Mouse (Mus musculus): ENCODE measurements around the gene Olfr906. TPM values are rescaled to one million over a fixed set of nuclear protein-coding genes. Genes with fewer than 3 reads are reported as not detected.

Olfr906 gene
- polyA plus RNA-seq (2015; fragmentation: Nextera tagmentation; extraction: Ambion mirVana), result not detected in 2 replicates

GRCm38 (mm10) chr9:38486785-38487184 lies at the start of gene Olfr906:
Gene Olfr906 (plus strand): TSS chr9:38487085.
- Histone ChIP-seq H3K9me3 (no peaks in the 10 kb centered on the region), H3K27ac (no peak within 1 kb of the TSS), H3K4me2 (no peak within 1 kb of the TSS), H3K27me3 (no peaks in the 10 kb centered on the region), H3K9ac (no peak within 1 kb of the TSS), H3K4me3 (no peak within 1 kb of the TSS), H3K4me1 (no peaks in the 10 kb centered on the region), H3K36me3 (no peaks in the 10 kb centered on the region)
- ATAC-seq (ENCODE audit: insufficient number of reproducible peaks, low FRiP score, low TSS enrichment, low read depth), result no peak
- WGBS, result 84% methylated on average over 3 of the region's 3 CpGs

GRCm38 (mm10) chr9:38447352-38447751 lies 39.5 kb upstream of the Olfr906 start, which contains the start of gene Olfr902:
Gene Olfr902 (plus strand): TSS chr9:38447652.
- no peak for ATAC-seq (ENCODE audit: insufficient number of reproducible peaks, low FRiP score, low TSS enrichment, low read depth)
- no peak within 1 kb of the TSS for H3K4me2 ChIP-seq
- H3K9me3 ChIP-seq, result no peaks in the 10 kb centered on the region
- H3K36me3 ChIP-seq, result no peaks in the 10 kb centered on the region
- H3K27me3 ChIP-seq, result no peaks in the 10 kb centered on the region
- H3K27ac ChIP-seq, result no peak within 1 kb of the TSS
- H3K4me1 ChIP-seq, result no peaks in the 10 kb centered on the region
- 87% methylated on average over 5 of the region's 5 CpGs for WGBS
- H3K9ac ChIP-seq, result no peak within 1 kb of the TSS
- no peak within 1 kb of the TSS for H3K4me3 ChIP-seq

- Histone ChIP-seq H3K4me1 (no peaks in the 10 kb centered on the region), H3K27me3 (no peaks in the 10 kb centered on the region), H3K9ac (no peak within 1 kb of the TSS), H3K4me3 (no peak within 1 kb of the TSS), H3K4me2 (no peak within 1 kb of the TSS), H3K36me3 (no peaks in the 10 kb centered on the region), H3K9me3 (no peaks in the 10 kb centered on the region), H3K27ac (no peak within 1 kb of the TSS)
- ATAC-seq (ENCODE audit: insufficient number of reproducible peaks, low FRiP score, low TSS enrichment, low read depth), result no peak
Measured at GRCm38 (mm10) chr9:38462844-38463243, 24.0 kb upstream of the Olfr906 start, which contains the start of gene Olfr904. Gene Olfr904 (plus strand): TSS chr9:38463144.

GRCm38 (mm10) chr9:38470807-38471206 lies 16.1 kb upstream of the Olfr906 start, which contains the start of gene Olfr905:
Gene Olfr905 (plus strand): TSS chr9:38471107.
- Histone ChIP-seq H3K9me3 (no peaks in the 10 kb centered on the region), H3K4me2 (no peak within 1 kb of the TSS), H3K27ac (no peak within 1 kb of the TSS), H3K9ac (no peak within 1 kb of the TSS), H3K4me1 (no peaks in the 10 kb centered on the region), H3K4me3 (no peak within 1 kb of the TSS), H3K27me3 (no peaks in the 10 kb centered on the region), H3K36me3 (no peaks in the 10 kb centered on the region)
- no peak for ATAC-seq (ENCODE audit: insufficient number of reproducible peaks, low FRiP score, low TSS enrichment, low read depth)

GRCm38 (mm10) chr9:38495501-38495900 lies 8.6 kb downstream of the Olfr906 start, which contains the start of gene Olfr907:
Gene Olfr907 (plus strand): TSS chr9:38495801.
- H3K4me3 ChIP-seq, result no peak within 1 kb of the TSS
- no peaks in the 10 kb centered on the region for H3K27me3 ChIP-seq
- H3K4me2 ChIP-seq, result no peak within 1 kb of the TSS
- no peaks in the 10 kb centered on the region for H3K4me1 ChIP-seq
- no peaks in the 10 kb centered on the region for H3K9me3 ChIP-seq
- no peak within 1 kb of the TSS for H3K27ac ChIP-seq
- WGBS, result 73% methylated on average over 2 of the region's 2 CpGs
- no peak within 1 kb of the TSS for H3K9ac ChIP-seq
- no peaks in the 10 kb centered on the region for H3K36me3 ChIP-seq
- no peak for ATAC-seq (ENCODE audit: insufficient number of reproducible peaks, low FRiP score, low TSS enrichment, low read depth)

- Histone ChIP-seq H3K36me3 (no peaks in the 10 kb centered on the region), H3K4me2 (no peak overlapping the region), H3K9me3 (no peaks in the 10 kb centered on the region), H3K4me1 (no peaks in the 10 kb centered on the region), H3K27me3 (no peaks in the 10 kb centered on the region), H3K27ac (no peak overlapping the region), H3K9ac (no peak overlapping the region), H3K4me3 (no peak overlapping the region)
- WGBS, result 69% methylated on average over 2 of the region's 2 CpGs
- no peak for ATAC-seq (ENCODE audit: insufficient number of reproducible peaks, low FRiP score, low TSS enrichment, low read depth)
Measured at GRCm38 (mm10) chr9:38512353-38512752, 25.5 kb downstream of the Olfr906 start.

- Histone ChIP-seq H3K4me1 (no peaks in the 10 kb centered on the region), H3K36me3 (no peaks in the 10 kb centered on the region), H3K27ac (no peak within 1 kb of the TSS), H3K4me2 (no peak within 1 kb of the TSS), H3K27me3 (no peaks in the 10 kb centered on the region), H3K9ac (no peak within 1 kb of the TSS), H3K9me3 (no peaks in the 10 kb centered on the region), H3K4me3 (no peak within 1 kb of the TSS)
- no peak for ATAC-seq (ENCODE audit: insufficient number of reproducible peaks, low FRiP score, low TSS enrichment, low read depth)
- 53% methylated on average over 1 of the region's 1 CpGs for WGBS
Measured at GRCm38 (mm10) chr9:38521280-38521679, 34.4 kb downstream of the Olfr906 start, which contains the start of gene Olfr911-ps1. Gene Olfr911-ps1 (plus strand): TSS chr9:38521580.

- Histone ChIP-seq H3K4me1 (no peaks in the 10 kb centered on the region), H3K4me2 (no peak within 1 kb of the TSS), H3K9ac (no peak within 1 kb of the TSS), H3K36me3 (no peaks in the 10 kb centered on the region), H3K27me3 (no peaks in the 10 kb centered on the region), H3K27ac (no peak within 1 kb of the TSS), H3K4me3 (no peak within 1 kb of the TSS), H3K9me3 (no peaks in the 10 kb centered on the region)
- no peak for ATAC-seq (ENCODE audit: insufficient number of reproducible peaks, low FRiP score, low TSS enrichment, low read depth)
- WGBS, result 86% methylated on average over 2 of the region's 2 CpGs
Measured at GRCm38 (mm10) chr9:38537549-38537948, 50.7 kb downstream of the Olfr906 start, which contains the start of gene Olfr910. Gene Olfr910 (plus strand): TSS chr9:38537849.

Other genes with a start within 250 kb of the Olfr906 start
- not detected in 2 replicates for gene Olfr143, start 234.3 kb upstream of the Olfr906 start, polyA plus RNA-seq (2015; fragmentation: Nextera tagmentation; extraction: Ambion mirVana)
- not detected in 2 replicates for gene Olfr895, start 219.2 kb upstream of the Olfr906 start, polyA plus RNA-seq (2015; fragmentation: Nextera tagmentation; extraction: Ambion mirVana)
- not detected in 2 replicates for gene Olfr896-ps1, start 196.0 kb upstream of the Olfr906 start, polyA plus RNA-seq (2015; fragmentation: Nextera tagmentation; extraction: Ambion mirVana)
- not detected in 2 replicates for gene Olfr25, start 158.0 kb upstream of the Olfr906 start, polyA plus RNA-seq (2015; fragmentation: Nextera tagmentation; extraction: Ambion mirVana)
- not detected in 2 replicates for gene Olfr898, start 138.7 kb upstream of the Olfr906 start, polyA plus RNA-seq (2015; fragmentation: Nextera tagmentation; extraction: Ambion mirVana)
- gene Olfr250, start 120.2 kb upstream of the Olfr906 start, polyA plus RNA-seq (2015; fragmentation: Nextera tagmentation; extraction: Ambion mirVana), result not detected in 2 replicates
- not detected in 2 replicates for gene Olfr251, start 110.0 kb upstream of the Olfr906 start, polyA plus RNA-seq (2015; fragmentation: Nextera tagmentation; extraction: Ambion mirVana)
- gene Olfr147, start 85.4 kb upstream of the Olfr906 start, polyA plus RNA-seq (2015; fragmentation: Nextera tagmentation; extraction: Ambion mirVana), result not detected in 2 replicates
- not detected in 2 replicates for gene Olfr901, start 57.6 kb upstream of the Olfr906 start, polyA plus RNA-seq (2015; fragmentation: Nextera tagmentation; extraction: Ambion mirVana)
- not detected in 2 replicates for gene Olfr902, start 39.4 kb upstream of the Olfr906 start, polyA plus RNA-seq (2015; fragmentation: Nextera tagmentation; extraction: Ambion mirVana)
- gene Olfr904, start 23.9 kb upstream of the Olfr906 start, polyA plus RNA-seq (2015; fragmentation: Nextera tagmentation; extraction: Ambion mirVana), result not detected in 2 replicates
- gene Olfr905, start 16.0 kb upstream of the Olfr906 start, polyA plus RNA-seq (2015; fragmentation: Nextera tagmentation; extraction: Ambion mirVana), result not detected in 2 replicates
- gene Olfr907, start 8.7 kb downstream of the Olfr906 start, polyA plus RNA-seq (2015; fragmentation: Nextera tagmentation; extraction: Ambion mirVana), result not detected in 2 replicates
- gene Olfr911-ps1, start 34.5 kb downstream of the Olfr906 start, polyA plus RNA-seq (2015; fragmentation: Nextera tagmentation; extraction: Ambion mirVana), result not detected in 2 replicates
- not detected in 2 replicates for gene Olfr910, start 50.8 kb downstream of the Olfr906 start, polyA plus RNA-seq (2015; fragmentation: Nextera tagmentation; extraction: Ambion mirVana)
- gene Olfr912, start 93.1 kb downstream of the Olfr906 start, polyA plus RNA-seq (2015; fragmentation: Nextera tagmentation; extraction: Ambion mirVana), result not detected in 2 replicates
- not detected in 2 replicates for gene Olfr913, start 105.7 kb downstream of the Olfr906 start, polyA plus RNA-seq (2015; fragmentation: Nextera tagmentation; extraction: Ambion mirVana)
- not detected in 2 replicates for gene Olfr914, start 118.0 kb downstream of the Olfr906 start, polyA plus RNA-seq (2015; fragmentation: Nextera tagmentation; extraction: Ambion mirVana)
- not detected in 2 replicates for gene Olfr916, start 172.8 kb downstream of the Olfr906 start, polyA plus RNA-seq (2015; fragmentation: Nextera tagmentation; extraction: Ambion mirVana)
- not detected in 2 replicates for gene Olfr917, start 178.8 kb downstream of the Olfr906 start, polyA plus RNA-seq (2015; fragmentation: Nextera tagmentation; extraction: Ambion mirVana)
- gene Olfr918, start 187.5 kb downstream of the Olfr906 start, polyA plus RNA-seq (2015; fragmentation: Nextera tagmentation; extraction: Ambion mirVana), result not detected in 2 replicates
- not detected in 2 replicates for gene Olfr919, start 216.6 kb downstream of the Olfr906 start, polyA plus RNA-seq (2015; fragmentation: Nextera tagmentation; extraction: Ambion mirVana)
- gene Vwa5a, start 231.2 kb downstream of the Olfr906 start, polyA plus RNA-seq (2015; fragmentation: Nextera tagmentation; extraction: Ambion mirVana), result 29.6 and 31.1 TPM in 2 replicates

Measured in limb, embryonic 15.5 days (tissue).